Mouse (Mus musculus) kidney, embryonic 14.5 days (tissue): ENCODE data around the gene Amn1. TPM values are rescaled to one million over a fixed set of nuclear protein-coding genes. Genes with fewer than 3 reads are reported as not detected.
A peak's percentile ranks its signal among the peaks of the same experiment; 100 is the strongest.
"Not testable (repeated sequence)": the region's sequence is repeated elsewhere in the genome, so short reads cannot be mapped to it uniquely, and the experiment has no call there.

Experiments
- ATAC-seq: fragments of 200-750 bp; cut with Nextera tagmentation; 2 replicates; pipeline ENCODE4 v1.8.0; 2017; ENCODE audit warnings: moderate number of reproducible peaks, mild to moderate bottlenecking, moderate TSS enrichment, moderate library complexity; ENCODE audit not compliant: low FRiP score, low TSS enrichment
- H3K27ac ChIP-seq: fragments of 300-500 bp; sonication (generic); 2 replicates; pipeline ENCODE4 v1.5.1; 2014; ENCODE audit warnings: low read depth, mild to moderate bottlenecking, low read length, moderate library complexity, mixed read lengths
- H3K27me3 ChIP-seq: fragments of 300-500 bp; sonication (generic); 2 replicates; pipeline ENCODE4 v1.6.1; 2014; ENCODE audit warnings: mild to moderate bottlenecking, low read length; ENCODE audit not compliant: control insufficient read depth, insufficient read depth
- H3K36me3 ChIP-seq: fragments of 300-500 bp; sonication (generic); 2 replicates; pipeline ENCODE4 v1.6.1; 2014; ENCODE audit warnings: low read length, mixed read lengths; ENCODE audit not compliant: control insufficient read depth, insufficient read depth
- H3K4me1 ChIP-seq: fragments of 300-500 bp; sonication (generic); 2 replicates; pipeline ENCODE4 v1.6.1; 2014; ENCODE audit warnings: low read length, mixed read lengths; ENCODE audit not compliant: control insufficient read depth, insufficient read depth
- H3K4me2 ChIP-seq: fragments of 300-500 bp; sonication (generic); replicated peaks from 2 replicates; pipeline ENCODE4 v1.6.1; 2014; ENCODE audit warnings: low read depth, mild to moderate bottlenecking, low read length
- H3K4me3 ChIP-seq: fragments of 300-500 bp; sonication (generic); 2 replicates; pipeline ENCODE4 v1.5.1; 2014; ENCODE audit warnings: mild to moderate bottlenecking, low read length
- H3K9ac ChIP-seq: fragments of 300-500 bp; sonication (generic); 2 replicates; pipeline ENCODE4 v1.6.1; 2014; ENCODE audit warnings: low read depth, mild to moderate bottlenecking, low read length, moderate library complexity
- H3K9me3 ChIP-seq: fragments of 300-500 bp; sonication (generic); 2 replicates; pipeline ENCODE4 v1.6.1; 2016; ENCODE audit warnings: low read length; ENCODE audit not compliant: control insufficient read depth
- WGBS: fragments of 180-500 bp; shearing (Covaris S2); extraction: QIAGEN DNeasy Blood & Tissue Kit; methylation state at CpG from one replicate; pipeline ENCODE4 v1.1.7; 2014; 5-methylcytosine and 5-hydroxymethylcytosine counted together
- polyA plus RNA-seq: library from polyadenylated mRNA; unstranded; fragments of >200 nt; fragmentation: Nextera tagmentation; extraction: Ambion mirVana; gene quantifications from 2 replicates; pipeline ENCODE4 v1.2.1, GENCODE M21; 2014

Gene Amn1
- polyA plus RNA-seq, 1 experiment from 2014 or later = 32.5 TPM

- Histone ChIP-seq H3K27ac (no peak overlapping the region), H3K4me1 (peaks cover 8% of the 10 kb centered on the region), H3K4me3 (no peak overlapping the region), H3K9me3 (no peaks in the 10 kb centered on the region), H3K36me3 (no peaks in the 10 kb centered on the region; the same call in 1 of the 2 replicates), H3K9ac (0 out of 2 replicates have a peak overlapping the region, but pooled peaks have one; percentile 42), H3K27me3 (no peaks in the 10 kb centered on the region), H3K4me2 (no peak overlapping the region)
- WGBS = 94% methylated on average over 16 of the region's 16 CpGs
- ATAC-seq = no peak
These were observed 919 bp upstream of the Amn1 start for GRCm38 (mm10) chr6:149189340-149189922.

- Histone ChIP-seq H3K4me3 (peak overlapping the region; percentile 86), H3K4me1 (peaks cover 8% of the 10 kb centered on the region), H3K4me2 (peak overlapping the region; percentile 46), H3K9me3 (no peaks in the 10 kb centered on the region), H3K36me3 (peaks cover under 1% of the 10 kb centered on the region; the same call in 1 of the 2 replicates), H3K27me3 (no peaks in the 10 kb centered on the region), H3K27ac (peak overlapping the region; percentile 43; the same call in 1 of the 2 replicates), H3K9ac (peak overlapping the region; percentile 42; the same call in 1 of the 2 replicates)
- 34% methylated on average over 8 of the region's 8 CpGs for WGBS
- ATAC-seq = peak; percentile 77
These were observed 379 bp upstream of the Amn1 start for GRCm38 (mm10) chr6:149188925-149189257.

DNA sequence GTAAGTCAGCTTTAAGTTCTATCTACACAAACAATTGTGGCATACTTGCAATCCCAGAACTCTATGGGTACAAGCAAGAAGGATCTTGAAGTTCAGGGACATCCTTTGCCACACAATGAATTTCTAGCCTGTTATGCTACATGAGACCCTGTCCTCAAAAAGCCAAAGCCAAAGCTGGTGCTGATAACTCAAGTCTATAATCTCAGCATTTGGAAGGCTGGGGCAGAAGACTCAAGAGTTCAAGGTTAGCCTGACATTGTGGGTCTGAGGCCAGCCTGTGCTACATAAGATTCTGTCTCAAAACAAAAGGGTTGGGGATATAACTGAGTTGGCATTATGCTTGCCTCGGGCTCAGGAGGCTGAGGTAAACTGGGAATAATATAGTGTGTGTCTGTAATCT is 1.1 kb downstream of the Amn1 start:
- Histone ChIP-seq H3K9me3 (peaks cover 4% of the 10 kb centered on the region; the same call in 1 of the 2 replicates), H3K27me3 (no peaks in the 10 kb centered on the region), H3K9ac (peak overlapping the region; percentile 78; the same call in 1 of the 2 replicates), H3K4me3 (peak overlapping the region; percentile 86), H3K27ac (no peak overlapping the region), H3K4me1 (peaks cover 8% of the 10 kb centered on the region), H3K36me3 (peaks cover 13% of the 10 kb centered on the region), H3K4me2 (peak overlapping the region; percentile 71)
- 43% methylated on average over 1 of the region's 1 CpGs for WGBS
- ATAC-seq = no peak

GRCm38 (mm10) chr6:149184007-149184406 is 4.5 kb downstream of the Amn1 start:
- Histone ChIP-seq H3K4me1 (peaks cover 8% of the 10 kb centered on the region), H3K36me3 (peaks cover 36% of the 10 kb centered on the region), H3K27ac (no peak overlapping the region), H3K9me3 (peaks cover 12% of the 10 kb centered on the region), H3K27me3 (no peaks in the 10 kb centered on the region), H3K4me3 (no peak overlapping the region), H3K9ac (no peak overlapping the region), H3K4me2 (no peak overlapping the region)
- no peak for ATAC-seq
- WGBS = 94% methylated on average over 1 of the region's 1 CpGs

DNA sequence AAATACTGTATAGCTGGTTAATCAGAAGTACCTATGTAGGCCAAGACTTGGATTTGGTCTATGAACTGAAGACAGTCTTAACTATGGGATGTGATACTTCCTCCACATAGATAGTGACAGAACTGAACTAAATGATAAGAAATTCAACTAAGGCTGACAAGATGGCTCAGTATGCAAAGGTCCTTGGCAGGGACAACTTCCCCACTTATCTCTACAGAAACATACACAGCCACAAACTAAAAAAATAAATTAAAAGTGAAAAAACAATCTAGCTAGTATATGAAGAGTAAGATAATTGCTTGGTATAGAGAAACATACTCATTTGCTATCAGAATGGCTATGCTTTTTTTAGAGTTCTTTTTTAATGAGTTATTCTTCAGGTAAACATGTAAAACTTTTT is 9.4 kb downstream of the Amn1 start:
- Histone ChIP-seq H3K9ac (no peak overlapping the region), H3K4me1 (no peaks in the 10 kb centered on the region), H3K27me3 (no peaks in the 10 kb centered on the region), H3K27ac (no peak overlapping the region), H3K4me2 (no peak overlapping the region), H3K9me3 (peaks cover 20% of the 10 kb centered on the region), H3K36me3 (peaks cover 71% of the 10 kb centered on the region), H3K4me3 (no peak overlapping the region)
- ATAC-seq = no peak

- H3K9me3 ChIP-seq = peaks cover 13% of the 10 kb centered on the region
- no peaks in the 10 kb centered on the region for H3K4me1 ChIP-seq
- H3K4me2 ChIP-seq = no peak overlapping the region
- WGBS = 93% methylated on average over 3 of the region's 3 CpGs
- H3K9ac ChIP-seq = no peak overlapping the region
- peak overlapping the region; percentile 7; the same call in 1 of the 2 replicates for H3K27ac ChIP-seq
- no peak for ATAC-seq
- no peak overlapping the region for H3K4me3 ChIP-seq
- H3K36me3 ChIP-seq = peaks cover 44% of the 10 kb centered on the region
- H3K27me3 ChIP-seq = no peaks in the 10 kb centered on the region
These were observed 13.5 kb downstream of the Amn1 start for GRCm38 (mm10) chr6:149174932-149175570.

DNA sequence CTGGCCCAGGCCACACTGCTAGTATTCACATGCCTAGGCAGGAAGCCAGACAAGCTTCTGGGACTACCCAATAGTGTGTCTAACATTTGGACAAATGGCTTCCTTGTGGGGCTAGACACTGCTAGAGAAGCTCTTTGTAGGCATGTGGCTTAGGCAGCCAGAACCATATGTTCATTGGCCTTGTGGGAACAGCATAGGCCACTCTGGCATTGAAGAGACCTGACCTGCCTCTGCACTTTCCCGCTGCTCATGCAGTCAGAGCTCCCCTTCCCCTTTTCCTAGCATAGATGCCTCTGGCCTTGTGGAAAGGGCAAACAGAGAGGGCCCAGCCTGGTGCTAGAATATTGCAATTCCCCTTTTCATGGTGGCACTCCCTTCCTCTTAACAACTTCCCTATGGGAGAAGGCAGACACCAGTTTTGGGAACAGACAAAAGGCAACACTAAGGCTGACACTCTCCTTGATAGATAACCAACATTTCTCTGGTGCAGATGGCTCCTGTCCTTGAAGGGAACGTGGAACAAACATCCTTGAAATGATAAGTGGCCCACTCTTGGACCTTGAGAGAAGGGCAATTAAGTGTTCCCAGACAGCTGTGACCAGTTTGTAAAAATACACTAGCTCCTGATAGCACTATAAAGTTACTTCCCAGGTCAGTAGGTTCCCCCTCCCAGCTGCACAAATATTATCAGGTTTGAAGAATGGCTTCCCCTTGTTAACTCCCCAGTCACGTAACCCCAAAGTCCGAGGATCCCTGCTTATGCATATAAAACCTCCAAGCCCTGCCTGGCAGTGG is 14.5 kb downstream of the Amn1 start:
- no peaks in the 10 kb centered on the region for H3K27me3 ChIP-seq
- H3K4me1 ChIP-seq = no peaks in the 10 kb centered on the region
- no peak overlapping the region for H3K4me3 ChIP-seq
- peaks cover 40% of the 10 kb centered on the region for H3K36me3 ChIP-seq
- H3K27ac ChIP-seq = peak overlapping the region; percentile 38
- WGBS = 27% methylated on average over 4 of the region's 4 CpGs
- H3K9me3 ChIP-seq = peaks cover 8% of the 10 kb centered on the region
- peak; percentile 83 for ATAC-seq
- no peak overlapping the region for H3K9ac ChIP-seq
- H3K4me2 ChIP-seq = no peak overlapping the region

DNA sequence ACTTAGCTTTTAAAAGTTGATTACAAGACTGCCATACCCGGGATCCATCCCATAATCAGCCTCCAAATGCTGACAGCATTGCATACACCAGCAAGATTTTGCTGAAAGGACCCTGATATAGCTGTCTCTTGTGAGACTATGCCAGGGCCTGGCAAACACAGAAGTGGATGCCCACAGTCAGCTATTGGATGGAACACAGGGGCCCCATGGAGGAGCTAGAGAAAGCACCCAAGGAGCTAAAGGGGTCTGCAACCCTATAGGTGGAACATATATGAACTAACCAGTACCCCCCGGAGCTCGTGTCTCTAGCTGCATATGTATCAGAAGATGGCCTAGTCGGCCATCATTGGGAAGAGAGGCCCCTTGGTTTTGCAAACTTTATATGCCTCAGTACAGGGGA is 18.5 kb downstream of the Amn1 start:
- 88% methylated on average over 4 of the region's 4 CpGs for WGBS
- H3K4me1 ChIP-seq = not testable (repeated sequence)

GRCm38 (mm10) chr6:149168436-149168835 is 20.1 kb downstream of the Amn1 start:
- Histone ChIP-seq H3K36me3 (peaks cover 31% of the 10 kb centered on the region), H3K9me3 (no peaks in the 10 kb centered on the region), H3K4me3 (no peak overlapping the region), H3K4me2 (no peak overlapping the region), H3K4me1 (no peaks in the 10 kb centered on the region), H3K27me3 (no peaks in the 10 kb centered on the region), H3K9ac (no peak overlapping the region), H3K27ac (no peak overlapping the region)
- ATAC-seq = no peak
- WGBS = 92% methylated on average over 2 of the region's 2 CpGs

More for the DNA sequence above, 18.5 kb downstream of the Amn1 start:
- H3K4me2 ChIP-seq, ATAC-seq, H3K9ac ChIP-seq, H3K9me3 ChIP-seq, H3K27me3 ChIP-seq, H3K27ac ChIP-seq, H3K4me3 ChIP-seq: not testable (repeated sequence)
- H3K36me3 ChIP-seq = peaks cover 32% of the 10 kb centered on the region
